Mouse (Mus musculus) lung, adult 2 months (tissue): Measurements from ENCODE around the gene Pym1. TPM values are rescaled to one million over a fixed set of nuclear protein-coding genes. Genes with fewer than 3 reads are reported as not detected.
A peak's percentile ranks its signal among the peaks of the same experiment; 100 is the strongest.

ENCODE experiments used
- DNase-seq: peaks from one replicate; pipeline ENCODE4 v3.0.0; 2022
- H3K4me1 ChIP-seq: fragments of 200-500 bp; 2 replicates; pipeline ENCODE4 v1.6.1; 2011; ENCODE audit warnings: low read length; ENCODE audit not compliant: control insufficient read depth, insufficient read depth
- H3K4me3 ChIP-seq: fragments of 200-500 bp; replicated peaks from 2 replicates; pipeline ENCODE3; 2011; ENCODE audit warnings: low read depth, mild to moderate bottlenecking, control low read depth, low read length; ENCODE audit errors: extremely low read depth
- CTCF ChIP-seq: fragments of 200-500 bp; IDR thresholded peaks from 2 replicates; pipeline ENCODE4 v1.5.1; 2011; ENCODE audit warnings: mild to moderate bottlenecking, low read length, control low read depth; ENCODE audit not compliant: insufficient read depth
- POLR2A ChIP-seq: fragments of 200-500 bp; IDR thresholded peaks from 2 replicates; pipeline ENCODE4 v1.6.1; 2011; ENCODE audit warnings: low read depth, mild to moderate bottlenecking, control low read depth, low read length, borderline replicate concordance; ENCODE audit errors: extremely low read depth
- WGBS: fragments of 180-500 bp; shearing (Covaris S2); methylation state at CpG from one replicate; pipeline ENCODE4 v1.1.7; 2018; 5-methylcytosine and 5-hydroxymethylcytosine counted together
- polyA plus RNA-seq: library from polyadenylated mRNA; depleted of rRNA; stranded (reverse); fragments of >200 nt; gene quantifications from 2 replicates; pipeline ENCODE4 v1.2.3, GENCODE M21; 2012; rRNA removed

Gene Pym1
- polyA plus RNA-seq, 1 experiment = 22.4 TPM

GRCm38 (mm10) chr10:128804271-128805091, 56.8 kb downstream of the Pym1 start, which contains the start of gene Tmem198b:
Gene Tmem198b (minus strand): TSS chr10:128804370.
- TF ChIP-seq CTCF = no peak
- peak; percentile 25; the same call in 1 of the 2 replicates for TF ChIP-seq POLR2A
- Histone ChIP-seq H3K4me3 (peak within 1 kb of the TSS; percentile 92), H3K4me1 (peaks cover 10% of the 10 kb centered on the region; the same call in 1 of the 2 replicates)
- DNase-seq = peak; percentile 69
- under 1% methylated on average over 28 of the region's 28 CpGs for WGBS

- H3K4me3 ChIP-seq = peak overlapping the region; percentile 97
- peak; percentile 90 for DNase-seq
- WGBS = under 1% methylated on average over 70 of the region's 70 CpGs
- H3K4me1 ChIP-seq = peaks cover 10% of the 10 kb centered on the region; the same call in 1 of the 2 replicates
- peak; percentile 85 for TF ChIP-seq POLR2A
- TF ChIP-seq CTCF = no peak
Observed at GRCm38 (mm10) chr10:128805092-128806000, 57.7 kb downstream of the Pym1 start.

GRCm38 (mm10) chr10:128806086-128806485, 58.4 kb downstream of the Pym1 start:
- no peak for DNase-seq
- WGBS = 37% methylated on average over 6 of the region's 6 CpGs
- TF ChIP-seq POLR2A (no peak), CTCF (no peak)
- peak overlapping the region; percentile 39 for H3K4me3 ChIP-seq
- H3K4me1 ChIP-seq = peaks cover 10% of the 10 kb centered on the region; the same call in 1 of the 2 replicates

GRCm38 (mm10) chr10:128807018-128807417, 59.3 kb downstream of the Pym1 start:
- TF ChIP-seq POLR2A = no peak
- TF ChIP-seq CTCF = no peak
- WGBS = 70% methylated on average over 8 of the region's 8 CpGs
- no peak for DNase-seq
- Histone ChIP-seq H3K4me1 (peaks cover 10% of the 10 kb centered on the region; the same call in 1 of the 2 replicates), H3K4me3 (no peak overlapping the region)

Other genes with a start within 250 kb of the Pym1 start
- 1.9 and 2.0 TPM in 2 replicates for gene Myl6b, start 249.2 kb upstream of the Pym1 start, polyA plus RNA-seq
- gene Esyt1, start 222.0 kb upstream of the Pym1 start, polyA plus RNA-seq = 94.9 and 97.2 TPM in 2 replicates
- gene Zc3h10, start 200.1 kb upstream of the Pym1 start, polyA plus RNA-seq = 13.2 and 15.1 TPM in 2 replicates
- 1,224 and 1,373 TPM in 2 replicates for gene Rpl41, start 198.6 kb upstream of the Pym1 start, polyA plus RNA-seq
- 13.7 and 23.9 TPM in 2 replicates for gene Pa2g4, start 181.9 kb upstream of the Pym1 start, polyA plus RNA-seq
- gene Erbb3, start 158.2 kb upstream of the Pym1 start, polyA plus RNA-seq = 20.0 and 24.9 TPM in 2 replicates
- 421 and 530 TPM in 2 replicates for gene Rps26, start 121.1 kb upstream of the Pym1 start, polyA plus RNA-seq
- 2.7 and 4.4 TPM in 2 replicates for gene Ikzf4, start 101.9 kb upstream of the Pym1 start, polyA plus RNA-seq
- gene Suox, start 73.8 kb upstream of the Pym1 start, polyA plus RNA-seq = 8.9 and 15.3 TPM in 2 replicates
- 80.0 and 109 TPM in 2 replicates for gene Rab5b, start 51.6 kb upstream of the Pym1 start, polyA plus RNA-seq
- 0.36 and 0.51 TPM in 2 replicates for gene Pmel, start 43.7 kb upstream of the Pym1 start, polyA plus RNA-seq
- 11.4 and 17.3 TPM in 2 replicates for gene Cdk2, start 42.9 kb upstream of the Pym1 start, polyA plus RNA-seq
- gene Dgka, start 3.0 kb upstream of the Pym1 start, polyA plus RNA-seq = 38.4 and 53.7 TPM in 2 replicates
- 10.0 and 10.3 TPM in 2 replicates for gene Mmp19, start 43.0 kb downstream of the Pym1 start, polyA plus RNA-seq
- 14.8 and 22.7 TPM in 2 replicates for gene Dnajc14, start 56.2 kb downstream of the Pym1 start, polyA plus RNA-seq
- 18.3 and 20.6 TPM in 2 replicates for gene Tmem198b, start 56.5 kb downstream of the Pym1 start, polyA plus RNA-seq
- 3.4 and 9.9 TPM in 2 replicates for gene Sarnp, start 69.4 kb downstream of the Pym1 start, polyA plus RNA-seq
- gene Ormdl2, start 73.8 kb downstream of the Pym1 start, polyA plus RNA-seq = 47.5 and 64.6 TPM in 2 replicates
- gene Gdf11, start 143.8 kb downstream of the Pym1 start, polyA plus RNA-seq = 0.45 and 0.99 TPM in 2 replicates
- 110 and 132 TPM in 2 replicates for gene Cd63, start 153.1 kb downstream of the Pym1 start, polyA plus RNA-seq
- 20.1 and 20.3 TPM in 2 replicates for gene Rdh5, start 175.0 kb downstream of the Pym1 start, polyA plus RNA-seq
- gene Bloc1s1, start 176.1 kb downstream of the Pym1 start, polyA plus RNA-seq = 171 and 192 TPM in 2 replicates
- gene Itga7, start 185.9 kb downstream of the Pym1 start, polyA plus RNA-seq = 31.5 and 37.6 TPM in 2 replicates
- gene Mettl7b, start 213.1 kb downstream of the Pym1 start, polyA plus RNA-seq = 0.66 and 0.77 TPM in 2 replicates
- gene Olfr9, start 241.5 kb downstream of the Pym1 start, polyA plus RNA-seq = not detected in 2 replicates